Mouse (Mus musculus): ENCODE measurements at regions not wholly inside any gene's neighbourhood (a gene's known extent, or its start where the extent isn't known, plus 50 kb on each side); places are given as distances from the start of the nearest gene placed in this dataset.

GRCm38 (mm10) chr15:67467404-67468345, 967.0 kb upstream of the Lrrc6 start:
- DNase-seq (ENCODE audit: low read depth): no peak

GRCm38 (mm10) chr15:67462863-67463262, 962.2 kb upstream of the Lrrc6 start:
- peak; percentile 9 for DNase-seq (ENCODE audit: low read depth)

GRCm38 (mm10) chr15:67460384-67460783, 959.7 kb upstream of the Lrrc6 start:
- peak; percentile 43 for DNase-seq (ENCODE audit: low read depth)

GRCm38 (mm10) chr15:67434284-67434683, 933.6 kb upstream of the Lrrc6 start:
- DNase-seq (ENCODE audit: low read depth): peak; percentile 83

GRCm38 (mm10) chr15:67423922-67424321, 923.2 kb upstream of the Lrrc6 start:
- DNase-seq (ENCODE audit: low read depth): peak; percentile 89

- no peak for DNase-seq (ENCODE audit: low read depth)
Measured at GRCm38 (mm10) chr15:67422277-67422953, 921.7 kb upstream of the Lrrc6 start.

- no peak for DNase-seq (ENCODE audit: low read depth)
Measured at GRCm38 (mm10) chr15:67420776-67421175, 920.1 kb upstream of the Lrrc6 start.

GRCm38 (mm10) chr15:67419733-67420132, 919.0 kb upstream of the Lrrc6 start:
- DNase-seq (ENCODE audit: low read depth): no peak

GRCm38 (mm10) chr15:67417742-67418163, 917.0 kb upstream of the Lrrc6 start:
- no peak for DNase-seq (ENCODE audit: low read depth)

- no peak for DNase-seq (ENCODE audit: low read depth)
Measured at GRCm38 (mm10) chr15:67415840-67416239, 915.1 kb upstream of the Lrrc6 start.

GRCm38 (mm10) chr15:67414371-67414930, 913.7 kb upstream of the Lrrc6 start:
- DNase-seq (ENCODE audit: low read depth): peak; percentile 70

- DNase-seq (ENCODE audit: low read depth): peak; percentile 69
Measured at GRCm38 (mm10) chr15:67413581-67413980, 912.9 kb upstream of the Lrrc6 start.

GRCm38 (mm10) chr15:67412394-67412793, 911.7 kb upstream of the Lrrc6 start:
- DNase-seq (ENCODE audit: low read depth): peak; percentile 79

GRCm38 (mm10) chr15:67411657-67412056, 910.9 kb upstream of the Lrrc6 start:
- DNase-seq (ENCODE audit: low read depth): no peak

GRCm38 (mm10) chr15:67410012-67410411, 909.3 kb upstream of the Lrrc6 start:
- DNase-seq (ENCODE audit: low read depth): peak; percentile 99

- no peak for DNase-seq (ENCODE audit: low read depth)
Measured at GRCm38 (mm10) chr15:67408871-67409559, 908.3 kb upstream of the Lrrc6 start.

- DNase-seq (ENCODE audit: low read depth): no peak
Measured at GRCm38 (mm10) chr15:67407244-67407643, 906.5 kb upstream of the Lrrc6 start.

- peak; percentile 57 for DNase-seq (ENCODE audit: low read depth)
Measured at GRCm38 (mm10) chr15:67405523-67405922, 904.8 kb upstream of the Lrrc6 start.

- DNase-seq (ENCODE audit: low read depth): no peak
Measured at GRCm38 (mm10) chr15:67405011-67405410, 904.3 kb upstream of the Lrrc6 start.

- DNase-seq (ENCODE audit: low read depth): no peak
Measured at GRCm38 (mm10) chr15:67402310-67402709, 901.6 kb upstream of the Lrrc6 start.

GRCm38 (mm10) chr15:67397269-67397668, 896.6 kb upstream of the Lrrc6 start:
- DNase-seq (ENCODE audit: low read depth): no peak

- no peak for DNase-seq (ENCODE audit: low read depth)
Measured at GRCm38 (mm10) chr15:67395114-67395513, 894.4 kb upstream of the Lrrc6 start.

Data from 416B (cell line).